Mouse (Mus musculus): ENCODE measurements around the gene Prkn. TPM values are rescaled to one million over a fixed set of nuclear protein-coding genes. Genes with fewer than 3 reads are reported as not detected.

Prkn gene
- total and polyA plus RNA-seq, 2 experiments = 2.5 to 8.9 TPM

- 90% methylated on average over 10 of the region's 12 CpGs for WGBS
- Histone ChIP-seq H3K4me3 (ENCODE audit: insufficient read depth, low read depth, low read length) (no peak overlapping the region), H3K4me1 (ENCODE audit: control insufficient read depth, insufficient read depth, low read length) (no peaks in the 10 kb centered on the region), H3K27ac (replicated peaks; ENCODE audit: insufficient read depth, low read depth, low read length) (no peak overlapping the region), H3K27me3 (ENCODE audit: control insufficient read depth, insufficient read depth, low read length) (no peaks in the 10 kb centered on the region), H3K79me2 (ENCODE audit: control insufficient read depth, insufficient read depth, low read length) (no peaks in the 10 kb centered on the region), H3K9ac (ENCODE audit: low read depth, low read length) (no peak overlapping the region), H3K36me3 (ENCODE audit: control insufficient read depth, insufficient read depth, low read length) (no peaks in the 10 kb centered on the region)
- no peak for DNase-seq (ENCODE audit: extremely low read depth, low read depth, low spot score)
- no peak for TF ChIP-seq CTCF (IDR thresholded peaks at IDR 0.05; ENCODE audit: low read depth, low read length)
Measured at GRCm38 (mm10) chr17:11779547-11779946, 939.4 kb downstream of the Prkn start.

- no peak for TF ChIP-seq POLR2A (IDR thresholded peaks at IDR 0.05; ENCODE audit: extremely low read depth, insufficient read depth, low read length)
- Histone ChIP-seq H3K36me3 (ENCODE audit: control insufficient read depth, insufficient read depth, low read length) (no peaks in the 10 kb centered on the region), H3K9ac (ENCODE audit: low read depth, low read length) (no peak overlapping the region), H3K79me2 (ENCODE audit: control insufficient read depth, insufficient read depth, low read length) (no peaks in the 10 kb centered on the region), H3K27me3 (ENCODE audit: control insufficient read depth, insufficient read depth, low read length) (no peaks in the 10 kb centered on the region), H3K27ac (replicated peaks; ENCODE audit: insufficient read depth, low read depth, low read length) (no peak overlapping the region), H3K4me3 (ENCODE audit: insufficient read depth, low read depth, low read length) (no peak overlapping the region), H3K4me1 (ENCODE audit: control insufficient read depth, insufficient read depth, low read length) (no peaks in the 10 kb centered on the region)
- DNase-seq (ENCODE audit: extremely low read depth, low read depth, low spot score) = no peak
- 58% methylated on average over 2 of the region's 2 CpGs for WGBS
Measured at GRCm38 (mm10) chr17:11780005-11780404, 939.8 kb downstream of the Prkn start.

GRCm38 (mm10) chr17:11780805-11781481 is 940.8 kb downstream of the Prkn start:
- 81% methylated on average over 12 of the region's 12 CpGs for WGBS
- TF ChIP-seq POLR2A (IDR thresholded peaks at IDR 0.05; ENCODE audit: extremely low read depth, insufficient read depth, low read length) = no peak
- no peak for TF ChIP-seq CTCF (IDR thresholded peaks at IDR 0.05; ENCODE audit: low read depth, low read length)
- no peak overlapping the region for H3K27ac ChIP-seq (replicated peaks; ENCODE audit: insufficient read depth, low read depth, low read length)
- DNase-seq (ENCODE audit: extremely low read depth, low read depth, low spot score) = no peak
- H3K4me3 ChIP-seq (ENCODE audit: insufficient read depth, low read depth, low read length) = no peak overlapping the region
- no peaks in the 10 kb centered on the region for H3K27me3 ChIP-seq (ENCODE audit: control insufficient read depth, insufficient read depth, low read length)
- H3K9ac ChIP-seq (ENCODE audit: low read depth, low read length) = no peak overlapping the region
- H3K36me3 ChIP-seq (ENCODE audit: control insufficient read depth, insufficient read depth, low read length) = no peaks in the 10 kb centered on the region
- H3K79me2 ChIP-seq (ENCODE audit: control insufficient read depth, insufficient read depth, low read length) = no peaks in the 10 kb centered on the region
- no peaks in the 10 kb centered on the region for H3K4me1 ChIP-seq (ENCODE audit: control insufficient read depth, insufficient read depth, low read length)

GRCm38 (mm10) chr17:11788270-11788936 is 948.2 kb downstream of the Prkn start:
- Histone ChIP-seq H3K9ac (ENCODE audit: low read depth, low read length) (no peak overlapping the region), H3K27me3 (ENCODE audit: control insufficient read depth, insufficient read depth, low read length) (no peaks in the 10 kb centered on the region), H3K36me3 (ENCODE audit: control insufficient read depth, insufficient read depth, low read length) (no peaks in the 10 kb centered on the region), H3K4me3 (ENCODE audit: insufficient read depth, low read depth, low read length) (no peak overlapping the region), H3K4me1 (ENCODE audit: control insufficient read depth, insufficient read depth, low read length) (no peaks in the 10 kb centered on the region), H3K79me2 (ENCODE audit: control insufficient read depth, insufficient read depth, low read length) (no peaks in the 10 kb centered on the region), H3K27ac (replicated peaks; ENCODE audit: insufficient read depth, low read depth, low read length) (no peak overlapping the region)
- DNase-seq (ENCODE audit: extremely low read depth, low read depth, low spot score) = no peak
- 77% methylated on average over 9 of the region's 9 CpGs for WGBS
- TF ChIP-seq CTCF (IDR thresholded peaks at IDR 0.05; ENCODE audit: low read depth, low read length) = no peak
- TF ChIP-seq POLR2A (IDR thresholded peaks at IDR 0.05; ENCODE audit: extremely low read depth, insufficient read depth, low read length) = no peak

GRCm38 (mm10) chr17:11795979-11796378 is 955.8 kb downstream of the Prkn start:
- H3K4me1 ChIP-seq (ENCODE audit: control insufficient read depth, insufficient read depth, low read length) = no peaks in the 10 kb centered on the region
- H3K79me2 ChIP-seq (ENCODE audit: control insufficient read depth, insufficient read depth, low read length) = no peaks in the 10 kb centered on the region
- H3K27me3 ChIP-seq (ENCODE audit: control insufficient read depth, insufficient read depth, low read length) = no peaks in the 10 kb centered on the region
- DNase-seq (ENCODE audit: extremely low read depth, low read depth, low spot score) = no peak
- no peak for TF ChIP-seq CTCF (IDR thresholded peaks at IDR 0.05; ENCODE audit: low read depth, low read length)
- no peak for TF ChIP-seq POLR2A (IDR thresholded peaks at IDR 0.05; ENCODE audit: extremely low read depth, insufficient read depth, low read length)
- H3K36me3 ChIP-seq (ENCODE audit: control insufficient read depth, insufficient read depth, low read length) = no peaks in the 10 kb centered on the region
- 85% methylated on average over 3 of the region's 3 CpGs for WGBS
- H3K4me3 ChIP-seq (ENCODE audit: insufficient read depth, low read depth, low read length) = no peak overlapping the region
- no peak overlapping the region for H3K27ac ChIP-seq (replicated peaks; ENCODE audit: insufficient read depth, low read depth, low read length)
- no peak overlapping the region for H3K9ac ChIP-seq (ENCODE audit: low read depth, low read length)

- WGBS = 95% methylated on average over 4 of the region's 4 CpGs
- H3K4me3 ChIP-seq (ENCODE audit: insufficient read depth, low read depth, low read length) = no peak overlapping the region
- no peaks in the 10 kb centered on the region for H3K79me2 ChIP-seq (ENCODE audit: control insufficient read depth, insufficient read depth, low read length)
- no peak overlapping the region for H3K27ac ChIP-seq (replicated peaks; ENCODE audit: insufficient read depth, low read depth, low read length)
- H3K36me3 ChIP-seq (ENCODE audit: control insufficient read depth, insufficient read depth, low read length) = no peaks in the 10 kb centered on the region
- no peak for DNase-seq (ENCODE audit: extremely low read depth, low read depth, low spot score)
- H3K9ac ChIP-seq (ENCODE audit: low read depth, low read length) = no peak overlapping the region
- TF ChIP-seq POLR2A (IDR thresholded peaks at IDR 0.05; ENCODE audit: extremely low read depth, insufficient read depth, low read length) (no peak), CTCF (IDR thresholded peaks at IDR 0.05; ENCODE audit: low read depth, low read length) (no peak)
- H3K27me3 ChIP-seq (ENCODE audit: control insufficient read depth, insufficient read depth, low read length) = no peaks in the 10 kb centered on the region
- H3K4me1 ChIP-seq (ENCODE audit: control insufficient read depth, insufficient read depth, low read length) = no peaks in the 10 kb centered on the region
Measured at GRCm38 (mm10) chr17:11801226-11801625, 961.0 kb downstream of the Prkn start.

Measured in liver, adult 2 months (tissue).